Mouse (Mus musculus): ENCODE results near the gene Itgb6. TPM values are rescaled to one million over a fixed set of nuclear protein-coding genes. Genes with fewer than 3 reads are reported as not detected.

The Itgb6 gene
- polyA plus RNA-seq, 1 experiment from 2014 or later = 0.14 TPM

GRCm38 (mm10) chr2:60636910-60637761 lies 85.3 kb downstream of the Itgb6 start:
- Histone ChIP-seq H3K4me2 (no peak overlapping the region), H3K27me3 (no peaks in the 10 kb centered on the region), H3K9ac (no peak overlapping the region), H3K4me1 (replicated peaks) (no peaks in the 10 kb centered on the region), H3K36me3 (no peaks in the 10 kb centered on the region), H3K9me3 (replicated peaks) (no peaks in the 10 kb centered on the region), H3K27ac (no peak overlapping the region), H3K4me3 (replicated peaks) (no peak overlapping the region)
- ATAC-seq (ENCODE audit: low read depth) (no peak), DNase-seq (no peak)
- 70% methylated on average over 20 of the region's 20 CpGs for WGBS (ENCODE audit: insufficient replicate concordance)

- WGBS (ENCODE audit: insufficient replicate concordance) = 63% methylated on average over 3 of the region's 3 CpGs
- no peaks in the 10 kb centered on the region for H3K9me3 ChIP-seq (replicated peaks)
- H3K4me3 ChIP-seq (replicated peaks) = no peak overlapping the region
- ATAC-seq (ENCODE audit: low read depth) (no peak), DNase-seq (no peak)
- H3K27ac ChIP-seq = no peak overlapping the region
- H3K4me2 ChIP-seq = no peak overlapping the region
- H3K36me3 ChIP-seq = no peaks in the 10 kb centered on the region
- H3K27me3 ChIP-seq = no peaks in the 10 kb centered on the region
- H3K9ac ChIP-seq = no peak overlapping the region
- no peaks in the 10 kb centered on the region for H3K4me1 ChIP-seq (replicated peaks)
Measured at GRCm38 (mm10) chr2:60636481-60636880, 86.0 kb downstream of the Itgb6 start.

- no peaks in the 10 kb centered on the region for H3K9me3 ChIP-seq (replicated peaks)
- no peak overlapping the region for H3K4me3 ChIP-seq (replicated peaks)
- no peaks in the 10 kb centered on the region for H3K27me3 ChIP-seq
- WGBS (ENCODE audit: insufficient replicate concordance) = 68% methylated on average over 6 of the region's 6 CpGs
- no peak overlapping the region for H3K27ac ChIP-seq
- no peaks in the 10 kb centered on the region for H3K36me3 ChIP-seq
- H3K4me1 ChIP-seq (replicated peaks) = no peaks in the 10 kb centered on the region
- H3K9ac ChIP-seq = no peak overlapping the region
- no peak for DNase-seq
- H3K4me2 ChIP-seq = no peak overlapping the region
- ATAC-seq (ENCODE audit: low read depth) = no peak
Measured at GRCm38 (mm10) chr2:60636038-60636437, 86.4 kb downstream of the Itgb6 start.

- H3K27ac ChIP-seq = no peak overlapping the region
- whole genome bisulfite sequencing (ENCODE audit: insufficient replicate concordance) = 78% methylated on average over 2 of the region's 2 CpGs
- no peaks in the 10 kb centered on the region for H3K36me3 ChIP-seq
- H3K4me1 ChIP-seq (replicated peaks) = no peaks in the 10 kb centered on the region
- ATAC-seq (ENCODE audit: low read depth) (no peak), DNase-seq (no peak)
- no peak overlapping the region for H3K4me2 ChIP-seq
- no peak overlapping the region for H3K9ac ChIP-seq
- no peaks in the 10 kb centered on the region for H3K27me3 ChIP-seq
- no peaks in the 10 kb centered on the region for H3K9me3 ChIP-seq (replicated peaks)
- H3K4me3 ChIP-seq (replicated peaks) = no peak overlapping the region
Measured at GRCm38 (mm10) chr2:60632791-60633190, 89.7 kb downstream of the Itgb6 start.

GRCm38 (mm10) chr2:60630304-60630703 lies 92.1 kb downstream of the Itgb6 start:
- ATAC-seq (ENCODE audit: low read depth) (no peak), DNase-seq (no peak)
- 80% methylated on average over 2 of the region's 2 CpGs for WGBS (ENCODE audit: insufficient replicate concordance)
- H3K4me2 ChIP-seq = no peak overlapping the region
- H3K36me3 ChIP-seq = no peaks in the 10 kb centered on the region
- no peak overlapping the region for H3K9ac ChIP-seq
- no peaks in the 10 kb centered on the region for H3K27me3 ChIP-seq
- H3K4me1 ChIP-seq (replicated peaks) = peaks cover 3% of the 10 kb centered on the region; the same call in 1 of the 2 replicates
- H3K27ac ChIP-seq = no peak overlapping the region
- no peaks in the 10 kb centered on the region for H3K9me3 ChIP-seq (replicated peaks)
- H3K4me3 ChIP-seq (replicated peaks) = no peak overlapping the region

GRCm38 (mm10) chr2:60627952-60628351 lies 94.5 kb downstream of the Itgb6 start:
- no peaks in the 10 kb centered on the region for H3K36me3 ChIP-seq
- H3K4me1 ChIP-seq (replicated peaks) = peaks cover 3% of the 10 kb centered on the region; the same call in 1 of the 2 replicates
- no peaks in the 10 kb centered on the region for H3K9me3 ChIP-seq (replicated peaks)
- no peak for DNase-seq
- no peak overlapping the region for H3K4me2 ChIP-seq
- ATAC-seq (ENCODE audit: low read depth) = no peak
- H3K4me3 ChIP-seq (replicated peaks) = no peak overlapping the region
- H3K27ac ChIP-seq = no peak overlapping the region
- H3K27me3 ChIP-seq = no peaks in the 10 kb centered on the region
- no peak overlapping the region for H3K9ac ChIP-seq
- WGBS (ENCODE audit: insufficient replicate concordance) = 25% methylated on average over 4 of the region's 4 CpGs

GRCm38 (mm10) chr2:60627515-60627914 lies 94.9 kb downstream of the Itgb6 start:
- no peaks in the 10 kb centered on the region for H3K27me3 ChIP-seq
- H3K27ac ChIP-seq = no peak overlapping the region
- H3K36me3 ChIP-seq = no peaks in the 10 kb centered on the region
- H3K9ac ChIP-seq = no peak overlapping the region
- no peaks in the 10 kb centered on the region for H3K9me3 ChIP-seq (replicated peaks)
- no peak overlapping the region for H3K4me3 ChIP-seq (replicated peaks)
- H3K4me2 ChIP-seq = no peak overlapping the region
- 49% methylated on average over 10 of the region's 10 CpGs for WGBS (ENCODE audit: insufficient replicate concordance)
- H3K4me1 ChIP-seq (replicated peaks) = peaks cover 3% of the 10 kb centered on the region; the same call in 1 of the 2 replicates
- no peak for ATAC-seq (ENCODE audit: low read depth)
- DNase-seq = no peak

GRCm38 (mm10) chr2:60625766-60626165 lies 96.7 kb downstream of the Itgb6 start:
- H3K27me3 ChIP-seq = no peaks in the 10 kb centered on the region
- WGBS (ENCODE audit: insufficient replicate concordance) = 3% methylated on average over 2 of the region's 2 CpGs

GRCm38 (mm10) chr2:60622161-60622560 lies 100.3 kb downstream of the Itgb6 start:
- H3K27ac ChIP-seq = no peak overlapping the region

More at GRCm38 (mm10) chr2:60625766-60626165, 96.7 kb downstream of the Itgb6 start:
- peaks cover 3% of the 10 kb centered on the region; the same call in 1 of the 2 replicates for H3K4me1 ChIP-seq (replicated peaks)
- no peaks in the 10 kb centered on the region for H3K9me3 ChIP-seq (replicated peaks)
- ATAC-seq (ENCODE audit: low read depth) = no peak
- H3K4me3 ChIP-seq (replicated peaks) = no peak overlapping the region
- no peak overlapping the region for H3K4me2 ChIP-seq
- no peaks in the 10 kb centered on the region for H3K36me3 ChIP-seq
- no peak overlapping the region for H3K27ac ChIP-seq
- DNase-seq = no peak
- H3K9ac ChIP-seq = no peak overlapping the region

GRCm38 (mm10) chr2:60614758-60615157 lies 107.7 kb downstream of the Itgb6 start:
- H3K27me3 ChIP-seq = no peaks in the 10 kb centered on the region
- H3K27ac ChIP-seq = no peak overlapping the region
- WGBS (ENCODE audit: insufficient replicate concordance) = 79% methylated on average over 7 of the region's 7 CpGs
- no peaks in the 10 kb centered on the region for H3K36me3 ChIP-seq
- H3K4me3 ChIP-seq (replicated peaks) = no peak overlapping the region
- H3K4me2 ChIP-seq = no peak overlapping the region
- no peaks in the 10 kb centered on the region for H3K4me1 ChIP-seq (replicated peaks)
- no peak overlapping the region for H3K9ac ChIP-seq
- no peaks in the 10 kb centered on the region for H3K9me3 ChIP-seq (replicated peaks)
- DNase-seq (no peak), ATAC-seq (ENCODE audit: low read depth) (no peak)

More at GRCm38 (mm10) chr2:60622161-60622560, 100.3 kb downstream of the Itgb6 start:
- no peak overlapping the region for H3K4me2 ChIP-seq
- H3K4me1 ChIP-seq (replicated peaks) = peaks cover 3% of the 10 kb centered on the region; the same call in 1 of the 2 replicates
- no peak overlapping the region for H3K9ac ChIP-seq
- no peak for DNase-seq
- no peaks in the 10 kb centered on the region for H3K36me3 ChIP-seq
- H3K27me3 ChIP-seq = no peaks in the 10 kb centered on the region
- no peak overlapping the region for H3K4me3 ChIP-seq (replicated peaks)
- no peak for ATAC-seq (ENCODE audit: low read depth)
- no peaks in the 10 kb centered on the region for H3K9me3 ChIP-seq (replicated peaks)
- WGBS (ENCODE audit: insufficient replicate concordance) = 10% methylated on average over 7 of the region's 7 CpGs

GRCm38 (mm10) chr2:60613857-60614228 lies 108.6 kb downstream of the Itgb6 start:
- Histone ChIP-seq H3K9me3 (replicated peaks) (no peaks in the 10 kb centered on the region), H3K4me3 (replicated peaks) (no peak overlapping the region), H3K9ac (no peak overlapping the region), H3K4me2 (no peak overlapping the region), H3K4me1 (replicated peaks) (no peaks in the 10 kb centered on the region), H3K36me3 (no peaks in the 10 kb centered on the region), H3K27me3 (no peaks in the 10 kb centered on the region), H3K27ac (no peak overlapping the region)
- DNase-seq (no peak), ATAC-seq (ENCODE audit: low read depth) (no peak)
- WGBS (ENCODE audit: insufficient replicate concordance) = 65% methylated on average over 3 of the region's 3 CpGs

All from liver, embryonic 13.5 days (tissue).